Mouse (Mus musculus): ENCODE results near the gene Pdk3. TPM values are rescaled to one million over a fixed set of nuclear protein-coding genes. Genes with fewer than 3 reads are reported as not detected.

Gene Pdk3
- total and polyA plus RNA-seq, 2 experiments from 2014 or later = 14.9 to 19.5 TPM

DNA sequence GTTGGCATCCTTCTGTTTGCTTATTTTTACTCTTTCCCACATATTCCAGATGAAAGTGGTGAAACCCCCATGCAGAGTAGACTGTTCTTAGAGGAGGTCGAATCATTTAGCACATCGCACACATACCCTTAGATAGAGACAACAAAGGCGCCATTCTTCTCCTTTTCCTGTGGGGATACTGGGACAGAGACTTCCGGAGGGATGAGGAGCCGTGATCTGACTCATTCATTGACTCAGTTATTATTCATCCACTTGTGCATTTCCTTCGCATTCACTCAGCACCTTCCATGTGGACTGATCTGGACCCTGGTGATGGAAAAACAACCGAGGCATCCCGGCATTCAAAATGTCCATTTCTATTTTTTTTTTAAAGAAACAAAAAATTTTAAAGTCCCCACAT is 101.1 kb downstream of the Pdk3 start:
- Histone ChIP-seq H3K36me3 (ENCODE audit: insufficient read depth, low read length) (no peaks in the 10 kb centered on the region), H3K4me3 (ENCODE audit: low read depth, low read length) (no peak overlapping the region), H3K9me3 (ENCODE audit: low read length) (no peaks in the 10 kb centered on the region), H3K4me1 (ENCODE audit: insufficient read depth, low read length) (no peaks in the 10 kb centered on the region), H3K27ac (ENCODE audit: low read depth, low read length) (no peak overlapping the region), H3K4me2 (ENCODE audit: low read depth, low read length, poor library complexity, severe bottlenecking) (no peak overlapping the region), H3K27me3 (ENCODE audit: insufficient read depth, low read length) (no peaks in the 10 kb centered on the region), H3K9ac (replicated peaks; ENCODE audit: low read length, poor library complexity, severe bottlenecking) (no peak overlapping the region)
- DNase-seq (ENCODE audit: low spot score) = no peak
- 83% methylated on average over 8 of the region's 8 CpGs for WGBS
- no peak for ATAC-seq (ENCODE audit: low FRiP score)
- TF ChIP-seq CTCF (IDR thresholded peaks at IDR 0.05) = no peak

- ATAC-seq (ENCODE audit: low FRiP score) = no peak
- no peak overlapping the region for H3K4me2 ChIP-seq (ENCODE audit: low read depth, low read length, poor library complexity, severe bottlenecking)
- H3K4me3 ChIP-seq (ENCODE audit: low read depth, low read length) = no peak overlapping the region
- 83% methylated on average over 1 of the region's 1 CpGs for WGBS
- no peak for DNase-seq (ENCODE audit: low spot score)
- no peaks in the 10 kb centered on the region for H3K9me3 ChIP-seq (ENCODE audit: low read length)
- no peak overlapping the region for H3K9ac ChIP-seq (replicated peaks; ENCODE audit: low read length, poor library complexity, severe bottlenecking)
- no peak overlapping the region for H3K27ac ChIP-seq (ENCODE audit: low read depth, low read length)
- no peaks in the 10 kb centered on the region for H3K36me3 ChIP-seq (ENCODE audit: insufficient read depth, low read length)
- TF ChIP-seq CTCF (IDR thresholded peaks at IDR 0.05) = no peak
- no peaks in the 10 kb centered on the region for H3K4me1 ChIP-seq (ENCODE audit: insufficient read depth, low read length)
- H3K27me3 ChIP-seq (ENCODE audit: insufficient read depth, low read length) = no peaks in the 10 kb centered on the region
Measured at GRCm38 (mm10) chrX:93729529-93729928, 102.5 kb downstream of the Pdk3 start.

Other genes with a start within 250 kb of the Pdk3 start
- gene Pola1, start 200.0 kb downstream of the Pdk3 start, total RNA-seq (2014; rRNA removed) = 5.1 and 7.5 TPM in 2 replicates
- 1.3 and 1.7 TPM in 2 replicates for gene Pola1, start 200.0 kb downstream of the Pdk3 start, polyA plus RNA-seq (2015; fragmentation: Nextera tagmentation; extraction: Ambion mirVana)
- gene Pcyt1b, start 177.3 kb downstream of the Pdk3 start, total RNA-seq (2014; rRNA removed) = 23.7 and 24.5 TPM in 2 replicates
- 15.3 and 17.5 TPM in 2 replicates for gene Pcyt1b, start 177.3 kb downstream of the Pdk3 start, polyA plus RNA-seq (2015; fragmentation: Nextera tagmentation; extraction: Ambion mirVana)
- gene AU015836, start 136.5 kb upstream of the Pdk3 start, total RNA-seq (2014; rRNA removed) = not detected in 2 replicates
- gene AU015836, start 136.5 kb upstream of the Pdk3 start, polyA plus RNA-seq (2015; fragmentation: Nextera tagmentation; extraction: Ambion mirVana) = not detected in 2 replicates